Mouse (Mus musculus) liver, postnatal 0 days (tissue): ENCODE data around the gene Chpf.

Experiments
- CTCF ChIP-seq: sonication (generic); IDR thresholded peaks from 2 replicates; pipeline ENCODE4 v1.5.1; 2016; ENCODE audit warnings: antibody characterized with exemption, low read depth
- EP300 ChIP-seq: IDR thresholded peaks from 2 replicates; pipeline ENCODE4 v1.6.1; 2016; ENCODE audit warnings: antibody characterized with exemption, low read depth, mild to moderate bottlenecking

GRCm38 (mm10) chr1:75445141-75445701, 33.9 kb downstream of the Chpf start:
- no peak for TF ChIP-seq CTCF
- TF ChIP-seq EP300: no peak
